Mouse (Mus musculus): ENCODE measurements around the gene Pex3.

- TF ChIP-seq POLR2A (IDR thresholded peaks at IDR 0.05; ENCODE audit: control insufficient read depth, low read depth, low read length) (peak; percentile 76), CTCF (IDR thresholded peaks at IDR 0.05; ENCODE audit: control insufficient read depth, insufficient read depth, insufficient replicate concordance, low read depth, low read length) (no peak)
Measured at GRCm38 (mm10) chr10:13500938-13501496, 51.9 kb downstream of the Pex3 start.
